Mouse (Mus musculus): ENCODE results near the gene Gm9837.

DNA sequence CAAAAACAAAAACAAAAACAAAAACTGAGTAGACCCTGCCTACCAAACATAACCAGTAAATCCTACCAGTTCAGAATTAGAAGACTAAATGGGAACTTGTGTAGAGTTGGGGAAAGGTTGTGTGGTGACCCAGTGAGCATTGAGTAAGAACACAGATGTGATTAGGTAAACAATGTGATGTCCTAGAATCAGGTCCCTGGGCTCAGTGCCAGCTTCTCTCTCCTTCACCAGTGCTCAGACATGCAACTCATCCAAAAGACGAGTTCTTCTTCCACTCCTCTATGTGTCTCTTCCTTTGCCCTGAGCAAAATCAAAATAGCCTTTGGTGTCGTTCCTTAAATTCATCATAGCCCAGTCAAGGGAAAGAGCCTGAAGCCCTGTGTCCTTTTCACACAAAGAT is 45.5 kb downstream of the Gm9837 start:
- TF ChIP-seq TAL1 (IDR thresholded peaks at IDR 0.05; ENCODE audit: low read length) (no peak), GATA1 (IDR thresholded peaks at IDR 0.05; ENCODE audit: low read length) (no peak)

All from erythroblast, embryonic 14.5 days (primary cell).